Mouse (Mus musculus) lung, embryonic 16.5 days (tissue): ENCODE measurements at regions not wholly inside any gene's neighbourhood (a gene's known extent, or its start where the extent isn't known, plus 50 kb on each side); places are given as distances from the start of the nearest gene placed in this dataset.

Experiments
- ATAC-seq: fragments of 200-750 bp; cut with Nextera tagmentation; 2 replicates; pipeline ENCODE4 v1.8.0; 2017; ENCODE audit warnings: low read depth, mild to moderate bottlenecking, moderate library complexity
- H3K27ac ChIP-seq: fragments of 300-500 bp; sonication (generic); 2 replicates; pipeline ENCODE4 v1.5.1; 2014; ENCODE audit warnings: mild to moderate bottlenecking, control low read depth, low read length
- H3K27me3 ChIP-seq: fragments of 300-500 bp; sonication (generic); 2 replicates; pipeline ENCODE4 v1.6.1; 2014; ENCODE audit warnings: low read depth, low read length, mixed read lengths; ENCODE audit not compliant: control insufficient read depth, insufficient read depth
- H3K36me3 ChIP-seq: fragments of 300-500 bp; sonication (generic); 2 replicates; pipeline ENCODE4 v1.6.1; 2014; ENCODE audit warnings: low read length; ENCODE audit not compliant: control insufficient read depth, insufficient read depth
- H3K4me1 ChIP-seq: fragments of 300-500 bp; sonication (generic); replicated peaks from 2 replicates; pipeline ENCODE4 v1.6.1; 2014; ENCODE audit warnings: low read length, mixed read lengths; ENCODE audit not compliant: control insufficient read depth, insufficient read depth
- H3K4me2 ChIP-seq: fragments of 300-500 bp; sonication (generic); 2 replicates; pipeline ENCODE4 v1.6.1; 2014; ENCODE audit warnings: low read depth, low read length, control low read depth
- H3K4me3 ChIP-seq: fragments of 300-500 bp; sonication (generic); 2 replicates; pipeline ENCODE4 v1.5.1; 2014; ENCODE audit warnings: mild to moderate bottlenecking, low read length, control low read depth
- H3K9ac ChIP-seq: fragments of 300-500 bp; sonication (generic); 2 replicates; pipeline ENCODE4 v1.6.1; 2014; ENCODE audit warnings: low read length, control low read depth
- H3K9me3 ChIP-seq: fragments of 300-500 bp; sonication (generic); 2 replicates; pipeline ENCODE4 v1.6.1; 2016; ENCODE audit warnings: low read length; ENCODE audit not compliant: control insufficient read depth
- WGBS: fragments of 180-500 bp; shearing (Covaris S2); extraction: QIAGEN DNeasy Blood & Tissue Kit; methylation state at CpG from one replicate; pipeline ENCODE4 v1.1.7; 2014; 5-methylcytosine and 5-hydroxymethylcytosine counted together

DNA sequence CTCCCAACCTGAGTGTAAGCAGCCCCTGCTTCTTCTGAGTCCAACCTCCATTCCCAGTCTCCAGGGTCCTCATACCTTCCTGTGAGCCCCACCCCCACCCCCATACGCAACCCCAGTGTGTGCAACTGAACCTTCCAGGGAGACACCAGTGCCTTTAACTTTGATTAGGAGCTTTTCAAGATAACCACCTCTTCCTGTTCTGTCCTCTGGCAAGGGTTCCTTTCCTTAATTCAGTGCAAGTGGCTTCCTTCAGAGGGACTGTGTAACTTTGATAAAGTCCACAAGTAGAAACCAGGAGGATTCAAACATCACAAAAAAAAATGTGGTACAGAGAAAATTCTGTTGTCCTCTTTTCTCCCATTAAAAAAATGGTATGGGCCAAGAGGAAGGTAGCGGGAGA lies 174.2 kb upstream of the Nfe2l3 start:
- H3K9me3 ChIP-seq: 0 out of 2 replicates have a peak, but pooled peaks cover 2% of the 10 kb centered on the region
- WGBS: 63% methylated on average over 2 of the region's 2 CpGs
- H3K9ac ChIP-seq: no peak overlapping the region
- ATAC-seq: no peak
- H3K4me1 ChIP-seq: no peaks in the 10 kb centered on the region
- H3K27me3 ChIP-seq: no peaks in the 10 kb centered on the region
- no peak overlapping the region for H3K4me3 ChIP-seq
- no peaks in the 10 kb centered on the region for H3K36me3 ChIP-seq
- H3K27ac ChIP-seq: no peak overlapping the region
- H3K4me2 ChIP-seq: no peak overlapping the region

GRCm38 (mm10) chr6:51263595-51263994 lies 168.9 kb upstream of the Nfe2l3 start:
- Histone ChIP-seq H3K9me3 (0 out of 2 replicates have a peak, but pooled peaks cover 2% of the 10 kb centered on the region), H3K4me1 (no peaks in the 10 kb centered on the region), H3K9ac (no peak overlapping the region), H3K4me2 (no peak overlapping the region), H3K27ac (no peak overlapping the region), H3K27me3 (no peaks in the 10 kb centered on the region), H3K36me3 (no peaks in the 10 kb centered on the region), H3K4me3 (no peak overlapping the region)
- 72% methylated on average over 4 of the region's 4 CpGs for WGBS
- no peak for ATAC-seq

- no peaks in the 10 kb centered on the region for H3K36me3 ChIP-seq
- H3K9ac ChIP-seq: no peak overlapping the region
- no peak overlapping the region for H3K27ac ChIP-seq
- 77% methylated on average over 3 of the region's 3 CpGs for WGBS
- H3K4me1 ChIP-seq: peaks cover 12% of the 10 kb centered on the region
- 0 out of 2 replicates have a peak, but pooled peaks cover 2% of the 10 kb centered on the region for H3K9me3 ChIP-seq
- H3K4me3 ChIP-seq: no peak overlapping the region
- no peak overlapping the region for H3K4me2 ChIP-seq
- no peak for ATAC-seq
- H3K27me3 ChIP-seq: no peaks in the 10 kb centered on the region
These were observed 167.1 kb upstream of the Nfe2l3 start for GRCm38 (mm10) chr6:51265329-51265728.

DNA sequence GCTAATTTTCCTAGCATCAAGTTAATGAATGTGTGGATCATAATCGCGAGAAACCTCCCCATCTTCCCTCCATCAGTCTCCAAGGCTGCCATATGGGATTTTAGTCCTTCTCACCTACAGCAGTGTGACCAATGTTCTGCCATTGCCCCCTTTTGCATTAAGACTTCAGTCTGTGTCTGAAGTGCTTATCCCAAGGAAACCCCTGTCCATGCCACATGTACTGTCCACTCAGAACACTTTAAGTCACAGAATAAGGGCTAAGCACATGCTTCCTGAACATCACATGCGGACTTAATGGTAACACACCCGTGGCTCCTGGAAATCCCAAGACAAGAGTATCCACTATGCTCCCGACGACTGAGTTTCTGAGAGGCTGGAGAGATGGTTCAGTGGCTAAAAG lies 165.7 kb upstream of the Nfe2l3 start:
- H3K9me3 ChIP-seq: no peaks in the 10 kb centered on the region
- ATAC-seq: no peak
- H3K27me3 ChIP-seq: no peaks in the 10 kb centered on the region
- H3K27ac ChIP-seq: no peak overlapping the region
- no peak overlapping the region for H3K4me2 ChIP-seq
- H3K4me3 ChIP-seq: no peak overlapping the region
- 82% methylated on average over 6 of the region's 6 CpGs for WGBS
- no peaks in the 10 kb centered on the region for H3K36me3 ChIP-seq
- H3K4me1 ChIP-seq: peaks cover 12% of the 10 kb centered on the region
- H3K9ac ChIP-seq: no peak overlapping the region

- Histone ChIP-seq H3K27ac (no peak overlapping the region), H3K27me3 (no peaks in the 10 kb centered on the region), H3K9ac (no peak overlapping the region), H3K4me3 (no peak overlapping the region), H3K4me2 (no peak overlapping the region), H3K9me3 (no peaks in the 10 kb centered on the region), H3K36me3 (no peaks in the 10 kb centered on the region), H3K4me1 (peaks cover 12% of the 10 kb centered on the region)
- WGBS: 84% methylated on average over 5 of the region's 5 CpGs
- no peak for ATAC-seq
These were observed 164.6 kb upstream of the Nfe2l3 start for GRCm38 (mm10) chr6:51267888-51268287.

- Histone ChIP-seq H3K9ac (no peak overlapping the region), H3K27me3 (no peaks in the 10 kb centered on the region), H3K4me1 (peaks cover 12% of the 10 kb centered on the region), H3K4me2 (peak overlapping the region; percentile 92), H3K27ac (no peak overlapping the region), H3K4me3 (no peak overlapping the region), H3K9me3 (no peaks in the 10 kb centered on the region), H3K36me3 (no peaks in the 10 kb centered on the region)
- no peak for ATAC-seq
- 79% methylated on average over 5 of the region's 5 CpGs for WGBS
These were observed 163.5 kb upstream of the Nfe2l3 start for GRCm38 (mm10) chr6:51268931-51269330.

DNA sequence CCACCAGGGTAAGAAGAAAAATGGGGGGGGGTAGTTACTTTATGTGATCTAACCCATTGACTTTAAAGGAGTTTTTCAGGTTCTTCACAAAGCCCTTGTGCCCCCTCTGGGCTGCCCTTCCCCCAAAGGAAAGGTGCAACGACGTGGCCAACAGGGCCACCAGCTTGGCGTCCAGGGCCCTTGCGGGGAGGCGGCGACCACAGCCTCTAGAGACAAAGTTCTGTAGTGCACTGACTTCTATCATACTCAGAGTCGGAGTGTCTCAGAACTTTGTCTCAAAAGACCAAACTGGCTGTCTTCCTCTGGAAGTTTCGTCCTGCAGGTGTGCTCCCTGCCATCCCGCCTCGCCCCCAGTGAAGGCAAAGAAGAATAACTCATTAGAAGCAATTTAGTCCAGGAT lies 162.9 kb upstream of the Nfe2l3 start:
- H3K9me3 ChIP-seq: no peaks in the 10 kb centered on the region
- WGBS: 14% methylated on average over 10 of the region's 10 CpGs
- H3K27ac ChIP-seq: no peak overlapping the region
- peak overlapping the region; percentile 92 for H3K4me2 ChIP-seq
- H3K4me3 ChIP-seq: peak overlapping the region; percentile 83
- peak overlapping the region; percentile 82 for H3K9ac ChIP-seq
- peaks cover 12% of the 10 kb centered on the region for H3K4me1 ChIP-seq
- H3K27me3 ChIP-seq: no peaks in the 10 kb centered on the region
- ATAC-seq: no peak
- no peaks in the 10 kb centered on the region for H3K36me3 ChIP-seq

DNA sequence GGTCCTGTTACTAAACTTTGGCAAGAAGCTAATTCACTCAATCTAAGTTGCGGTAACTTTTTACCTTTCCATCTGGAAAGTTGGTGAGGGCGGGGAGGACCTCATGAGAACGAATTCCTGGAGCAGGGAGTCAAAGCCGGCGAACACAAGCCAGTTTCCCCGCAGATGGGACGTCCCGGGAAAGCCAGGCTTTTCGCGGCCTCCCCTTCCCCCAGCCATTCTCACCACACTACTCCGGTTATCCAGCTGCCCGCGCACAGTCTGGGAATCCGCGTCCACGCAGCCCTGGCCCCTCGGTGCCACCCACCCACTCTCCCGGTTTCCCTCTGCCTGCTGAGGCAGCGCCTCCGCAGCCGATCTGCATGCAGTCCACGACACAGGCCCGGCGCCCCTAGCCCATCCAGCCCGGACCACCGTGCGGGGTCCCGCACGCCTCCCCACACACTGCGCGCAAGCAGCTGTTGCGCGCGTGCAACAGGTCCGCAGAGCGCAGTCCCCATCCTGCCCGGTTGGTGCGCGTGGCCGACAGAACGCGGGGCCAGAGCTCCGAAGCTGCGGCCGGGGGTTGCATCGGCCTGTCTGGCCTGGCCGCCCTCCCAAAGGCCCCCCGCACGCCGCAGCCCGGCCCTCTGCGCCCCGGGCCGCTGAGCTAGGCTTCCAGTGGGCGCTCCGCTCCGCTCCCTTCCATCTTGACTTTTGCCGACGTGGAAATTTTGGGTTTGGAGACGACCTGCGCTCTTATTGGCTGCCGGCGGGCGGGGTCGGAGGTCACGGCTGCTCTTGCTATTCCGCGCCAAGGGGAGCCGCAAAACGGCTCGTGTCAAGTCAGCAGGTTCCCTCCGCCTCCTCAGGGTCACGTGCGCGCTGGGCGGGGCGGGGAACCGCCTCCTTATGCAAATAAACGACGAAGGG lies 162.0 kb upstream of the Nfe2l3 start:
- peak overlapping the region; percentile 92 for H3K4me2 ChIP-seq
- H3K9me3 ChIP-seq: no peaks in the 10 kb centered on the region
- under 1% methylated on average over 76 of the region's 80 CpGs for WGBS
- peak overlapping the region; percentile 83 for H3K4me3 ChIP-seq
- peaks cover 12% of the 10 kb centered on the region for H3K4me1 ChIP-seq
- ATAC-seq: peak; percentile 92
- peak overlapping the region; percentile 78 for H3K27ac ChIP-seq
- H3K9ac ChIP-seq: peak overlapping the region; percentile 82
- no peaks in the 10 kb centered on the region for H3K36me3 ChIP-seq
- no peaks in the 10 kb centered on the region for H3K27me3 ChIP-seq

- Histone ChIP-seq H3K27ac (peak overlapping the region; percentile 72), H3K4me2 (peak overlapping the region; percentile 92), H3K4me3 (peak overlapping the region; percentile 83), H3K9me3 (no peaks in the 10 kb centered on the region), H3K4me1 (peaks cover 12% of the 10 kb centered on the region), H3K36me3 (no peaks in the 10 kb centered on the region), H3K27me3 (no peaks in the 10 kb centered on the region), H3K9ac (peak overlapping the region; percentile 82)
- no peak; the same call in 1 of the 2 replicates for ATAC-seq
- 2% methylated on average over 16 of the region's 17 CpGs for WGBS
These were observed 161.4 kb upstream of the Nfe2l3 start for GRCm38 (mm10) chr6:51271128-51271480.
